Mouse (Mus musculus) layer of hippocampus, postnatal 14 days (tissue): ENCODE measurements at regions not wholly inside any gene's neighbourhood (a gene's known extent, or its start where the extent isn't known, plus 50 kb on each side); places are given as distances from the start of the nearest gene placed in this dataset.

ENCODE experiments used
- DNase-seq, 2 experiments: peaks; one replicate each; pipeline ENCODE4 v3.0.0; 2021 to 2022; ENCODE audit warnings: low spot score in 2 of 2, mixed read lengths in 1 of 2

DNA sequence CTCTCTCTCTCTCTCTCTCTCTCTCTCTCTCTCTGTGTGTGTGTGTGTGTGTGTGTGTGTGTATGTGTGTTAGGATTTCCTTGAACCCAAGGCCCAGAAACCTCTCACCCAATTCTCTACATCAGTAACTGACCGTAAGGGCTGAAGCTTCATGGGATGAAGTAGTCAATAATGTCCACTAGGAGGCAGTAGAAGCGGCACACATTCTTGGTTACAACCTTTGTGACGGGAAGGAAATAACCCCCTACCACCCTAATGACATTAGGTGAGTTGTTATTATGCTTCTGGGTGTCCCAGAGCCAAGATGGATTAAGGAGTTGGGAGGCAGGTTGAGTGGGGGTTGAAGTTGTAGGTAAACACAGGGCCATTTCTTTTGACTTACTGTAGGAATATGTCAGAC lies 55.5 kb upstream of the Itprid1 start:
- no peak for DNase-seq

DNA sequence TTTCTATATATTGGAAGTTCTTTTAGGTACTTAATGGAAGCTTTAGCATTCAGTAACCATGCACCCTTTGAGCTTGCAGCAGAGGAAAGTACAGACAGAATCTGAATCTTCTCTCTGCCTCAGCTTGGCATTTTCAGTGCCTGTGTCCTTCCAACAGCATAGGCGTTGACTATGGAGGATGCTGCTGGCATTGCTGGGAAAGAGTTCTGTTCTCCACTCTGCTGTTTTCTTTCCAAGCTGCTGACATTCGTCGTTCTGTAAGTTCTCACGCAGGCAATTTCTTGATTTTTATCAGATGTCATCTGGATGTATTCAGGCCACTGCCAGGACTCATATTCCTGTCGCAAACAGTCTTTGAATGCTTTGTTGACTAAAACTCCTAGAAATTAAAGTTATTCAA lies 61.2 kb upstream of the Itprid1 start:
- peak in 1 of 2 experiments; percentile 28 for DNase-seq

DNA sequence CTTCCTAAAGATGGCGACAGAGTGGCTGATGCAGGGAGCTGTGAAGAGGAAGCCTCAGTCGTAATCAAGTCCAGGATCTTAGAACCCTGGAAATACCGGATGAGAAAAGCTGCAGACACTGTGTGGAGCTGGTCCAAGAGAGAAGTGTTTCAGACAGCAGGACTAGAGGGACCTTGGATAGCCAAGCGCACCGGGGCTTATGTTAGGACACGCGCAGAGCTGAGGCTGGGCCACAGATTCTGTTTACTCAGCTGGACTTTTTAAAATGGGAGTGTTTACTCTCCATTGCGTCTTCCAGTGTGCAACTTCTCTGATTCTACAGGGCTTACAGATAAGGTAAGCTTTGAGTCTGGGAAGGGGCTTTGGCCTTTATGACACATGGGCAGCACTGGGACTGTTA lies 66.4 kb upstream of the Itprid1 start:
- no peak for DNase-seq

- DNase-seq = no peak
Measured at GRCm38 (mm10) chr6:55755491-55755890, 74.4 kb upstream of the Neurod6 start.

GRCm38 (mm10) chr6:55750831-55751230 lies 69.8 kb upstream of the Neurod6 start:
- no peak for DNase-seq

DNA sequence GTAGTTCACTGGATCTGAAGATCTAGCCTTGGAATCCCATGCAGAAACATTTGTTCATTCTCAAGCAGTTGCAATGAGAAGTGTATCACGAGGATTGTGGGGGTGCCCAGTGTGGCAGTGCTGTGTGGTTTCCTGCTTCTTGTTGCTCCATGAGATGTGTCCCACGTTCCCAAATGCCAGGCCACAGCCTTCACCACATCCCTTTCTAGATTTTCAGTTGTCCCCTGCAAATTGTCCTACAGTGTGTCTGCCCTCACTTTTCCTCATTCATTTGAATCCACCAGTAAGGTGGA lies 64.7 kb upstream of the Neurod6 start:
- no peak for DNase-seq

GRCm38 (mm10) chr6:55745105-55745858 lies 64.2 kb upstream of the Neurod6 start:
- DNase-seq = no peak

- no peak for DNase-seq
Measured at GRCm38 (mm10) chr6:55731301-55731826, 50.3 kb upstream of the Neurod6 start.
